ENCODE assay signal across 27 mouse cellular contexts in genomic region chrX:56447524-56448015, GRCm38 (mm10). TPM values are rescaled to one million over a fixed set of nuclear protein-coding genes. Genes with fewer than 3 reads are reported as not detected.
A peak's percentile ranks its signal among the peaks of the same experiment; 100 is the strongest.
DNase-seq lines count a peak whose midpoint lies in the region; ATAC-seq and TF ChIP-seq lines count a peak whose summit lies in the region.
"Had no signal": no experiment of that assay in that cellular context is flagged by ENCODE, and none has a peak within 500 bp of the region (broad histone marks: within the 10 kb centered on the region; RNA-seq: fewer than 3 reads in every experiment).

TSS of gene Gm2174 (plus strand) at chrX:56447965.

- H3K9me3 ChIP-seq in heart, embryonic 10.5 days: no peaks in the 10 kb centered on the region
- H3K9me3 ChIP-seq in heart, postnatal 0 days (replicated peaks; ENCODE audit: control insufficient read depth, low read length): no peaks in the 10 kb centered on the region
- H3K9me3 ChIP-seq in liver, embryonic 16.5 days (replicated peaks; ENCODE audit: control insufficient read depth, low read length): no peaks in the 10 kb centered on the region
- H3K9me3 ChIP-seq in hindbrain, embryonic 14.5 days (ENCODE audit: control insufficient read depth, low read length): no peaks in the 10 kb centered on the region
- H3K9me3 ChIP-seq: embryonic facial prominence, embryonic 13.5 days; forebrain, embryonic 15.5 days; hindbrain, embryonic 15.5 days; midbrain, embryonic 12.5 days had no signal

- H3K27me3 ChIP-seq in heart, embryonic 10.5 days (ENCODE audit: insufficient read depth, poor library complexity, severe bottlenecking): no peaks in the 10 kb centered on the region
- H3K27me3 ChIP-seq in heart, postnatal 0 days (ENCODE audit: control insufficient read depth, insufficient read depth, low read length): no peaks in the 10 kb centered on the region
- no peaks in the 10 kb centered on the region for H3K27me3 ChIP-seq in liver, embryonic 16.5 days (ENCODE audit: control insufficient read depth, insufficient read depth, low read depth, low read length)
- H3K27me3 ChIP-seq in hindbrain, embryonic 14.5 days (ENCODE audit: control insufficient read depth, insufficient read depth, low read length): no peaks in the 10 kb centered on the region
- H3K27me3 ChIP-seq: embryonic facial prominence, embryonic 13.5 days; forebrain, embryonic 15.5 days; hindbrain, embryonic 15.5 days; midbrain, embryonic 12.5 days had no signal

- H3K4me3 ChIP-seq in heart, embryonic 10.5 days: no peak within 1 kb of the TSS
- no peak within 1 kb of the TSS for H3K4me3 ChIP-seq in heart, postnatal 0 days (ENCODE audit: low read depth, low read length)
- H3K4me3 ChIP-seq in liver, embryonic 16.5 days (ENCODE audit: low read depth, low read length): no peak within 1 kb of the TSS
- H3K4me3 ChIP-seq in hindbrain, embryonic 14.5 days (replicated peaks; ENCODE audit: low read length): no peak within 1 kb of the TSS
- H3K4me3 ChIP-seq: embryonic facial prominence, embryonic 13.5 days; forebrain, embryonic 15.5 days; hindbrain, embryonic 15.5 days; midbrain, embryonic 12.5 days had no signal

- intact Hi-C loops in heart, postnatal 14 days (cut with DNase I): no loop called here

- 38% methylated on average over 4 of the region's 4 CpGs for WGBS in heart, embryonic 10.5 days
- WGBS in heart, postnatal 0 days: 56% methylated on average over 4 of the region's 4 CpGs
- 44% methylated on average over 4 of the region's 4 CpGs for WGBS in liver, embryonic 16.5 days (ENCODE audit: insufficient replicate concordance)
- 87% methylated on average over 4 of the region's 4 CpGs for WGBS in hindbrain, embryonic 14.5 days

- H3K27ac ChIP-seq in heart, embryonic 10.5 days: 0 out of 2 replicates have a peak within 1 kb of the TSS, but pooled peaks have one; percentile 42
- H3K27ac ChIP-seq in heart, postnatal 0 days (ENCODE audit: low read depth): peak within 1 kb of the TSS; percentile 71
- peak within 1 kb of the TSS; percentile 91 for H3K27ac ChIP-seq in liver, embryonic 16.5 days (ENCODE audit: low read length)
- H3K27ac ChIP-seq in hindbrain, embryonic 14.5 days: no peak within 1 kb of the TSS
- H3K27ac ChIP-seq: embryonic facial prominence, embryonic 13.5 days; forebrain, embryonic 15.5 days; hindbrain, embryonic 15.5 days; midbrain, embryonic 12.5 days had no signal

- no peaks in the 10 kb centered on the region for H3K36me3 ChIP-seq in heart, embryonic 10.5 days
- no peaks in the 10 kb centered on the region for H3K36me3 ChIP-seq in heart, postnatal 0 days (replicated peaks; ENCODE audit: control insufficient read depth, insufficient read depth, low read length)
- H3K36me3 ChIP-seq in liver, embryonic 16.5 days (ENCODE audit: control insufficient read depth, insufficient read depth): no peaks in the 10 kb centered on the region
- no peaks in the 10 kb centered on the region for H3K36me3 ChIP-seq in hindbrain, embryonic 14.5 days (replicated peaks; ENCODE audit: control insufficient read depth, insufficient read depth)
- H3K36me3 ChIP-seq: embryonic facial prominence, embryonic 13.5 days; forebrain, embryonic 15.5 days; hindbrain, embryonic 15.5 days; midbrain, embryonic 12.5 days had no signal

- no peaks in the 10 kb centered on the region for H3K4me1 ChIP-seq in heart, embryonic 10.5 days
- 0 out of 2 replicates have a peak, but pooled peaks cover 3% of the 10 kb centered on the region for H3K4me1 ChIP-seq in heart, postnatal 0 days (ENCODE audit: control insufficient read depth, insufficient read depth)
- peaks cover 22% of the 10 kb centered on the region for H3K4me1 ChIP-seq in liver, embryonic 16.5 days (ENCODE audit: control insufficient read depth, low read depth, low read length)
- no peaks in the 10 kb centered on the region for H3K4me1 ChIP-seq in hindbrain, embryonic 14.5 days (replicated peaks; ENCODE audit: control insufficient read depth, insufficient read depth, low read length)
- H3K4me1 ChIP-seq: embryonic facial prominence, embryonic 13.5 days; forebrain, embryonic 15.5 days; hindbrain, embryonic 15.5 days; midbrain, embryonic 12.5 days had no signal

- no peak for TF ChIP-seq EP300 in heart, postnatal 0 days (IDR thresholded peaks at IDR 0.05; ENCODE audit: low read depth)

- no peak within 1 kb of the TSS for H3K4me2 ChIP-seq in heart, postnatal 0 days (ENCODE audit: low read depth, low read length)
- peak within 1 kb of the TSS; percentile 41 for H3K4me2 ChIP-seq in liver, embryonic 16.5 days (ENCODE audit: low read depth, low read length)
- H3K4me2 ChIP-seq in hindbrain, embryonic 14.5 days (replicated peaks): no peak within 1 kb of the TSS
- H3K4me2 ChIP-seq: embryonic facial prominence, embryonic 13.5 days; forebrain, embryonic 15.5 days; hindbrain, embryonic 15.5 days; midbrain, embryonic 12.5 days had no signal

- no peak within 1 kb of the TSS for H3K9ac ChIP-seq in heart, postnatal 0 days (replicated peaks; ENCODE audit: low read depth, low read length)
- H3K9ac ChIP-seq in liver, embryonic 16.5 days (ENCODE audit: low read depth, low read length): peak within 1 kb of the TSS; percentile 34; the same call in 1 of the 2 replicates
- H3K9ac ChIP-seq in hindbrain, embryonic 14.5 days: no peak within 1 kb of the TSS
- H3K9ac ChIP-seq: embryonic facial prominence, embryonic 13.5 days; forebrain, embryonic 15.5 days; hindbrain, embryonic 15.5 days; midbrain, embryonic 12.5 days had no signal

- ATAC-seq in heart, postnatal 0 days (ENCODE audit: insufficient read depth, low read depth): no peak
- ATAC-seq in common myeloid progenitor, adult 5-6 weeks (replicated peaks; ENCODE audit: low read depth, poor library complexity, severe bottlenecking): no peak
- ATAC-seq in liver, embryonic 16.5 days (ENCODE audit: low read depth): no peak
- no peak for ATAC-seq in hindbrain, embryonic 14.5 days (ENCODE audit: low FRiP score)
- ATAC-seq: forebrain, embryonic 15.5 days; Patski had no signal

- TF ChIP-seq CTCF in heart, postnatal 0 days (IDR thresholded peaks at IDR 0.05; ENCODE audit: low read depth): no peak

- DNase-seq in heart, embryonic 10.5 days (ENCODE audit: low spot score): no peak
- no peak for DNase-seq in heart, postnatal 4 days
- DNase-seq in heart, postnatal 0 days (ENCODE audit: low spot score): no peak
- no peak for DNase-seq in heart, postnatal 14 days
- no peak for DNase-seq in hindbrain, embryonic 14.5 days (ENCODE audit: low spot score)
- no peak for DNase-seq in embryo, embryonic 10.5 days (ENCODE audit: low spot score)
- DNase-seq: adrenal gland, postnatal 36 days; cerebellum, adult 11-12 months; cerebellum, postnatal 14 days; embryo, embryonic 11 days; gastrocnemius, postnatal 14 days; kidney, adult 9 months; kidney, postnatal 14 days; layer of hippocampus, postnatal 36 days; lung, adult 18-20 months; lung, postnatal 10 days had no signal

RNA-seq across cellular contexts. Expression of gene Gm2174, which starts in this region (rescaled TPM):
- 1.5 and 1.7 TPM in 2 replicates for polyA plus RNA-seq in heart, embryonic 10.5 days (2016; fragmentation: Nextera tagmentation; extraction: Ambion mirVana)
- total RNA-seq in heart, postnatal 4 days (2021): not detected
- not detected in 2 replicates for total RNA-seq in heart, postnatal 0 days (2014; rRNA removed; ENCODE audit: low replicate concordance)
- polyA plus RNA-seq in heart, postnatal 0 days (2015; fragmentation: Nextera tagmentation; extraction: Ambion mirVana): 1.5 and 1.6 TPM in 2 replicates
- total RNA-seq in heart, postnatal 14 days (2021): 1 to 10 TPM in 1 of 2 experiments, under 1 TPM in 1; 0.98 to 1.4 TPM
- total RNA-seq in common myeloid progenitor, adult 5-6 weeks (2017): 111 and 209 TPM in 2 replicates
- 0.91 and 1.5 TPM in 2 replicates for polyA plus RNA-seq in liver, embryonic 16.5 days (2015; fragmentation: Nextera tagmentation; extraction: Ambion mirVana)
- polyA plus RNA-seq in hindbrain, embryonic 14.5 days (2014; fragmentation: Nextera tagmentation; extraction: Ambion mirVana): 1.1 and 1.9 TPM in 2 replicates
- total RNA-seq: adrenal gland, adult 18-20 months; adrenal gland, postnatal 36 days; layer of hippocampus, adult 8-10 months; layer of hippocampus, postnatal 36 days; left cerebral cortex, postnatal 10 days; neutrophil, adult 5-6 weeks had no signal
- polyA plus RNA-seq: forebrain, embryonic 15.5 days; midbrain, embryonic 12.5 days; Patski had no signal

Comparison
In these comparisons a context has a peak if more than half of its experiments do, and no peak if none do; other contexts are left out.
1. RNA of gene Gm2174 (total RNA-seq): 111 to 209 TPM in common myeloid progenitor, adult 5-6 weeks; 0.98 to 1.4 TPM in heart, postnatal 14 days, not detected in heart, postnatal 4 days and not detected in heart, postnatal 0 days; every median in the first group is over 10 times any median in the second.